Mouse (Mus musculus) MEL (cell line): ENCODE measurements around the gene Tmem121. TPM values are rescaled to one million over a fixed set of nuclear protein-coding genes. Genes with fewer than 3 reads are reported as not detected.

Experiments
- DNase-seq: peaks from one replicate; pipeline ENCODE4 v3.0.0; 2011; ENCODE audit warnings: low read depth, low spot score
- H3K27ac ChIP-seq: 2 replicates; pipeline ENCODE4 v1.5.1; 2012; ENCODE audit warnings: low read depth, mild to moderate bottlenecking, control low read depth, low read length, moderate library complexity; ENCODE audit not compliant: control insufficient read depth
- H3K27me3 ChIP-seq, 2 experiments: fragments of 150-350 bp in 1 of 2; sonication (generic) in 1 of 2; 2 replicates each; pipeline ENCODE4 v1.6.1; 2012; ENCODE audit warnings: low read length in 2 of 2, mild to moderate bottlenecking in 2 of 2, improper control_type of control experiment in 1 of 2, moderate library complexity in 1 of 2; ENCODE audit not compliant: insufficient read depth in 2 of 2, control insufficient read depth in 1 of 2
- H3K36me3 ChIP-seq, 2 experiments: 2 replicates each; pipeline ENCODE4 v1.6.1; 2012 to 2014; ENCODE audit warnings: low read length in 2 of 2, improper control_type of control experiment in 1 of 2, inconsistent platforms in 1 of 2, mild to moderate bottlenecking in 1 of 2; ENCODE audit not compliant: insufficient read depth in 2 of 2, control insufficient read depth in 1 of 2
- H3K4me1 ChIP-seq, 2 experiments: fragments of 150-350 bp in 1 of 2; sonication (generic) in 1 of 2; 2 replicates each; pipeline ENCODE4 v1.6.1; 2012; ENCODE audit warnings: low read length in 2 of 2, improper control_type of control experiment in 1 of 2, mild to moderate bottlenecking in 1 of 2; ENCODE audit not compliant: insufficient read depth in 2 of 2, control insufficient read depth in 1 of 2
- H3K4me3 ChIP-seq, 2 experiments: fragments of 150-350 bp in 1 of 2; sonication (generic) in 1 of 2; 2 replicates each; pipeline ENCODE4 v1.5.1; 2012; ENCODE audit warnings: low read depth in 2 of 2, low read length in 2 of 2, mild to moderate bottlenecking in 2 of 2, moderate library complexity in 2 of 2, control low read depth in 1 of 2, improper control_type of control experiment in 1 of 2; ENCODE audit not compliant: control insufficient read depth in 1 of 2, insufficient read depth in 1 of 2
- H3K79me2 ChIP-seq: 2 replicates; pipeline ENCODE4 v1.6.1; 2012; ENCODE audit warnings: mild to moderate bottlenecking, low read length, moderate library complexity; ENCODE audit not compliant: control insufficient read depth, poor library complexity, insufficient read depth
- H3K9ac ChIP-seq: 2 replicates; pipeline ENCODE4 v1.6.1; 2012; ENCODE audit warnings: low read depth, mild to moderate bottlenecking, control low read depth, low read length, moderate library complexity; ENCODE audit not compliant: control insufficient read depth, poor library complexity, severe bottlenecking
- H3K9me3 ChIP-seq: fragments of 150-350 bp; sonication (generic); replicated peaks from 2 replicates; pipeline ENCODE4 v1.6.1; 2012; ENCODE audit warnings: mild to moderate bottlenecking, low read length, improper control_type of control experiment, moderate library complexity; ENCODE audit not compliant: insufficient read depth
- CTCF ChIP-seq, 3 experiments: IDR thresholded peaks in 2 of 3; conservative IDR thresholded peaks in 1 of 3; 2 replicates each; pipeline ENCODE4 v1.5.1; 2011 to 2012; ENCODE audit warnings: low read length in 3 of 3, low read depth in 2 of 3, mild to moderate bottlenecking in 2 of 3, improper control_type of control experiment in 1 of 3, inconsistent platforms in 1 of 3, mixed read lengths in 1 of 3, moderate library complexity in 1 of 3; ENCODE audit not compliant: control insufficient read depth in 1 of 3, insufficient read depth in 1 of 3, poor library complexity in 1 of 3, severe bottlenecking in 1 of 3
- E2F4 ChIP-seq: IDR thresholded peaks from 2 replicates; pipeline ENCODE4 v1.6.1; 2011; ENCODE audit warnings: low read depth, low read length, improper control_type of control experiment, borderline replicate concordance
- ELF1 ChIP-seq: IDR thresholded peaks from 2 replicates; pipeline ENCODE4 v1.6.1; 2014; ENCODE audit warnings: low read depth, mild to moderate bottlenecking, inconsistent platforms, low read length, improper control_type of control experiment, moderate library complexity
- EP300 ChIP-seq, 2 experiments: IDR thresholded peaks; 2 replicates each; pipeline ENCODE4 v1.6.1; 2011; ENCODE audit warnings: improper control_type of control experiment in 2 of 2, low read length in 2 of 2, low read depth in 1 of 2, mild to moderate bottlenecking in 1 of 2
- ETS1 ChIP-seq: IDR thresholded peaks from 2 replicates; pipeline ENCODE4 v1.6.1; 2012; ENCODE audit warnings: low read depth, mild to moderate bottlenecking, inconsistent platforms, low read length, improper control_type of control experiment, moderate library complexity
- GABPA ChIP-seq: IDR thresholded peaks from 2 replicates; pipeline ENCODE4 v1.6.1; 2012; ENCODE audit warnings: low read depth, mild to moderate bottlenecking, inconsistent platforms, low read length, improper control_type of control experiment, moderate library complexity
- GATA1 ChIP-seq: IDR thresholded peaks from 2 replicates; pipeline ENCODE4 v1.6.1; 2011; ENCODE audit warnings: low read depth, low read length, improper control_type of control experiment
- HCFC1 ChIP-seq: IDR thresholded peaks from 2 replicates; pipeline ENCODE4 v1.6.1; 2012; ENCODE audit warnings: low read depth, mild to moderate bottlenecking, inconsistent platforms, low read length, improper control_type of control experiment, moderate library complexity
- JUND ChIP-seq: IDR thresholded peaks from 2 replicates; pipeline ENCODE4 v1.6.1; 2011; ENCODE audit warnings: low read depth, mild to moderate bottlenecking, improper control_type of control experiment, low read length
- MAX ChIP-seq: IDR thresholded peaks from 2 replicates; pipeline ENCODE4 v1.6.1; 2011; ENCODE audit warnings: low read length, improper control_type of control experiment
- MAZ ChIP-seq: IDR thresholded peaks from 2 replicates; pipeline ENCODE4 v1.6.1; 2012; ENCODE audit warnings: low read depth, mild to moderate bottlenecking, inconsistent platforms, low read length, improper control_type of control experiment
- MXI1 ChIP-seq: IDR thresholded peaks from 2 replicates; pipeline ENCODE4 v1.6.1; 2011; ENCODE audit warnings: mild to moderate bottlenecking, low read depth, low read length, improper control_type of control experiment
- MYC ChIP-seq: IDR thresholded peaks from 2 replicates; pipeline ENCODE4 v1.6.1; 2011; ENCODE audit warnings: low read depth, mild to moderate bottlenecking, low read length, improper control_type of control experiment, moderate library complexity
- NELFE ChIP-seq: IDR thresholded peaks from 2 replicates; pipeline ENCODE4 v1.6.1; 2011; ENCODE audit warnings: low read depth, low read length, improper control_type of control experiment
- NRF1 ChIP-seq: IDR thresholded peaks from 2 replicates; pipeline ENCODE4 v1.6.1; 2014; ENCODE audit warnings: low read depth, mild to moderate bottlenecking, inconsistent platforms, low read length, improper control_type of control experiment, moderate library complexity; ENCODE audit not compliant: poor library complexity, insufficient read depth, severe bottlenecking
- POLR2A ChIP-seq, 2 experiments: IDR thresholded peaks; 2 replicates each; pipeline ENCODE4 v1.6.1; 2011 to 2012; ENCODE audit warnings: low read length in 2 of 2, mild to moderate bottlenecking in 2 of 2, control low read depth in 1 of 2, improper control_type of control experiment in 1 of 2, low read depth in 1 of 2, moderate library complexity in 1 of 2; ENCODE audit not compliant: control insufficient read depth in 1 of 2, insufficient read depth in 1 of 2, poor library complexity in 1 of 2
- POLR2AphosphoS2 ChIP-seq: IDR thresholded peaks from 2 replicates; pipeline ENCODE4 v1.6.1; 2011; ENCODE audit warnings: low read length, improper control_type of control experiment
- RAD21 ChIP-seq: IDR thresholded peaks from 2 replicates; pipeline ENCODE4 v1.6.1; 2011; ENCODE audit warnings: mild to moderate bottlenecking, low read depth, low read length, improper control_type of control experiment
- SIN3A ChIP-seq: IDR thresholded peaks from 2 replicates; pipeline ENCODE4 v1.6.1; 2012; ENCODE audit warnings: low read length, improper control_type of control experiment, inconsistent platforms
- SMC3 ChIP-seq: IDR thresholded peaks from 2 replicates; pipeline ENCODE4 v1.6.1; 2011; ENCODE audit warnings: low read depth, low read length, improper control_type of control experiment
- TAL1 ChIP-seq: IDR thresholded peaks from 2 replicates; pipeline ENCODE4 v1.6.1; 2012; ENCODE audit warnings: mild to moderate bottlenecking, inconsistent platforms, low read length, moderate library complexity, mixed read lengths
- TBP ChIP-seq: IDR thresholded peaks from 2 replicates; pipeline ENCODE4 v1.8.0; 2011; ENCODE audit warnings: low read depth, low read length, improper control_type of control experiment
- TCF12 ChIP-seq: IDR thresholded peaks from 2 replicates; pipeline ENCODE4 v1.6.1; 2014; ENCODE audit warnings: low read depth, mild to moderate bottlenecking, inconsistent platforms, low read length, improper control_type of control experiment, moderate library complexity
- UBTF ChIP-seq: IDR thresholded peaks from 2 replicates; pipeline ENCODE4 v1.6.1; 2012; ENCODE audit warnings: low read depth, mild to moderate bottlenecking, inconsistent platforms, low read length, improper control_type of control experiment, moderate library complexity, borderline replicate concordance; ENCODE audit not compliant: insufficient read depth
- USF1 ChIP-seq: IDR thresholded peaks from 2 replicates; pipeline ENCODE4 v1.6.1; 2014; ENCODE audit warnings: low read depth, mild to moderate bottlenecking, inconsistent platforms, low read length, improper control_type of control experiment, moderate library complexity
- USF2 ChIP-seq, 2 experiments: IDR thresholded peaks; 2 replicates each; pipeline ENCODE4 v1.6.1; 2011 to 2012; ENCODE audit warnings: improper control_type of control experiment in 2 of 2, low read length in 2 of 2, borderline replicate concordance in 1 of 2, inconsistent platforms in 1 of 2, low read depth in 1 of 2, mild to moderate bottlenecking in 1 of 2; ENCODE audit not compliant: insufficient read depth in 1 of 2
- ZC3H11A ChIP-seq: IDR thresholded peaks from 2 replicates; pipeline ENCODE4 v1.6.1; 2012; ENCODE audit warnings: low read depth, mild to moderate bottlenecking, inconsistent platforms, low read length, improper control_type of control experiment
- ZMIZ1 ChIP-seq: IDR thresholded peaks from 2 replicates; pipeline ENCODE4 v1.6.1; 2012; ENCODE audit warnings: low read depth, mild to moderate bottlenecking, inconsistent platforms, low read length, improper control_type of control experiment, moderate library complexity
- ZNF384 ChIP-seq: IDR thresholded peaks from 2 replicates; pipeline ENCODE4 v1.6.1; 2012; ENCODE audit warnings: low read depth, mild to moderate bottlenecking, inconsistent platforms, low read length, improper control_type of control experiment
- polyA plus RNA-seq, 2 experiments: library from polyadenylated mRNA; stranded (reverse) in 1 of 2; unstranded in 1 of 2; fragments of >175 nt in 1 of 2; fragments of >200 nt in 1 of 2; gene quantifications; 2 replicates each; pipeline versions ENCODE4 v1.2.1 to v1.2.4; 2012; ENCODE audit warnings: low replicate concordance in 2 of 2, low read depth in 1 of 2; ENCODE audit not compliant: insufficient read length in 2 of 2, insufficient read depth in 1 of 2, missing spikeins in 1 of 2
- total RNA-seq: library from RNA; depleted of rRNA; stranded (reverse); fragments of 300-350 nt; gene quantifications from 2 replicates; pipeline ENCODE4 v1.2.3, GENCODE M21; 2012

The Tmem121 gene
- total and polyA plus RNA-seq, 3 experiments, result 17.0 to 35.2 TPM; not detected in 1

DNA sequence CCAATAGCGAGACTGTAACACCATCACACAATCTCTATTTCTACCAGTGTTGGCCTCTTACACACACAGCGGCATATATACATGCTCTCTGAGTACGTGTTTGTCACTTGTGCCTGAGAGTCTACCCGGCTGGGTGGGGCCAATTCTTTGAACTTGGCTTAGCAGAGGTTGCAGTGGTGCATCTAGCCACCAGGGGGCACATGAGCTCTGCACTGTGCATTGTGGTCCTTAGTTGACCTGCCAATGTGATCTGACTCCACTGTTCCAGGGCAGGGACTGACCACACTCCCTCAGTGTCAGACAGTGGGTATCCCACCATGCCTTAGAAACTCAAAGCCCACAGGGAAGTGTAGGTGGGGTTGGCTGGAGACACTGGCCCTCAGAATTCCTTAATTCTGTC lies 34.1 kb downstream of the Tmem121 start:
- H3K4me3 ChIP-seq, result no peak overlapping the region
- H3K9me3 ChIP-seq, result no peaks in the 10 kb centered on the region
- DNase-seq, result peak; percentile 88
- H3K27me3 ChIP-seq, result no peaks in the 10 kb centered on the region
- H3K79me2 ChIP-seq, result no peaks in the 10 kb centered on the region
- H3K9ac ChIP-seq, result no peak overlapping the region
- TF ChIP-seq ELF1 (no peak), HCFC1 (no peak), SMC3 (peak; percentile 67), RAD21 (peak; percentile 35), ETS1 (no peak), CTCF (IDR thresholded peaks at IDR 0.05 in 2 of 3, conservative IDR thresholded peaks at IDR 0.05 in 1 of 3; ENCODE audit: control insufficient read depth in 1 of 3, insufficient read depth in 1 of 3, low read depth in 2 of 3, low read length in 3 of 3, poor library complexity in 1 of 3, severe bottlenecking in 1 of 3) (peak in 2 of 3 experiments; percentile 80 to 92; a peak in 4 of 6 replicates), MYC (0 out of 2 replicates have a peak, but pooled peaks have one; percentile 51), MAX (0 out of 2 replicates have a peak, but pooled peaks have one; percentile 10), USF2 (IDR thresholded peaks at IDR 0.05; ENCODE audit: borderline replicate concordance in 1 of 2, insufficient read depth in 1 of 2, low read depth in 1 of 2, low read length in 2 of 2) (no peak), ZC3H11A (peak; percentile 24; the same call in 1 of the 2 replicates), ZMIZ1 (no peak)
- H3K27ac ChIP-seq, result no peak overlapping the region
- H3K4me1 ChIP-seq, result peaks cover 8 to 23% of the 10 kb centered on the region in 2 experiments
- H3K36me3 ChIP-seq, result no peaks in the 10 kb centered on the region

DNA sequence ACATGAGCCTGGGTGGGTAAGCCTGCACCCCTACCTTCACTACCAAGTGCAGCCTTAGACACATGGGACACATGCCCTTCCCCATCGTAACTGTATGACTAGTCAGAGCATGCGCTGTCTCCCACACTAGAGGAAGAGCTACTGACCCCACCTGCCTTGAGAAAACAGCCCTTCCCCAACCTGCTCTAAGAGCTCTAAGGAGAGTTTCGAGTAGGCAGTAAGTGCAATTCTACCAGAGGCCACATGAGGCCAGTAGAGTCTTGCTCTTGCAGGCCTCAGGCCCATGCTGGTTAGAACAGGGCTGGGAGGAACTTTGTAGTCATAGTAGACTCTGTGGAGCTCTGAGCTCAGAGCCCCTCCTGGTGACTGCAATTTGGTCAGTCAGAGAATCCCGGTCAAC lies 34.7 kb downstream of the Tmem121 start:
- no peak overlapping the region for H3K27ac ChIP-seq
- no peaks in the 10 kb centered on the region for H3K9me3 ChIP-seq
- no peak overlapping the region for H3K4me3 ChIP-seq
- H3K4me1 ChIP-seq, result peaks cover 6 to 21% of the 10 kb centered on the region in 2 experiments
- no peaks in the 10 kb centered on the region for H3K27me3 ChIP-seq
- peak; percentile 98 for DNase-seq
- H3K79me2 ChIP-seq, result no peaks in the 10 kb centered on the region
- no peaks in the 10 kb centered on the region for H3K36me3 ChIP-seq
- H3K9ac ChIP-seq, result no peak overlapping the region
- TF ChIP-seq MAZ (peak; percentile 68; the same call in 1 of the 2 replicates), TCF12 (no peak; the same call in 1 of the 2 replicates), EP300 (IDR thresholded peaks at IDR 0.05; ENCODE audit: low read depth in 1 of 2, low read length in 2 of 2) (peak in 1 of 2 experiments; percentile 16; a peak in 1 of 4 replicates), MAX (0 out of 2 replicates have a peak, but pooled peaks have one; percentile 50), GABPA (no peak), TBP (no peak), POLR2A (IDR thresholded peaks at IDR 0.05; ENCODE audit: control insufficient read depth in 1 of 2, insufficient read depth in 1 of 2, low read depth in 1 of 2, low read length in 2 of 2, poor library complexity in 1 of 2) (no peak), POLR2AphosphoS2 (no peak), NELFE (no peak), ZNF384 (no peak), USF1 (no peak; the same call in 1 of the 2 replicates), JUND (0 out of 2 replicates have a peak, but pooled peaks have one; percentile 40), UBTF (no peak), SMC3 (peak; percentile 73), USF2 (IDR thresholded peaks at IDR 0.05; ENCODE audit: borderline replicate concordance in 1 of 2, insufficient read depth in 1 of 2, low read depth in 1 of 2, low read length in 2 of 2) (0 out of 4 replicates have a peak, but pooled peaks of 1 of the 2 experiments have one; percentile 10), ZMIZ1 (no peak), NRF1 (no peak), TAL1 (no peak), MYC (no peak), SIN3A (0 out of 2 replicates have a peak, but pooled peaks have one; percentile 26), GATA1 (no peak), ELF1 (no peak), MXI1 (peak; percentile 43; the same call in 1 of the 2 replicates), CTCF (IDR thresholded peaks at IDR 0.05 in 2 of 3, conservative IDR thresholded peaks at IDR 0.05 in 1 of 3; ENCODE audit: control insufficient read depth in 1 of 3, insufficient read depth in 1 of 3, low read depth in 2 of 3, low read length in 3 of 3, poor library complexity in 1 of 3, severe bottlenecking in 1 of 3) (peak in 2 of 3 experiments; percentile 89 to 98; a peak in 4 of 6 replicates), RAD21 (peak; percentile 91), E2F4 (no peak), ZC3H11A (peak; percentile 71)
